16 mouse cellular contexts compared by ENCODE assay signal in the genomic region with DNA sequence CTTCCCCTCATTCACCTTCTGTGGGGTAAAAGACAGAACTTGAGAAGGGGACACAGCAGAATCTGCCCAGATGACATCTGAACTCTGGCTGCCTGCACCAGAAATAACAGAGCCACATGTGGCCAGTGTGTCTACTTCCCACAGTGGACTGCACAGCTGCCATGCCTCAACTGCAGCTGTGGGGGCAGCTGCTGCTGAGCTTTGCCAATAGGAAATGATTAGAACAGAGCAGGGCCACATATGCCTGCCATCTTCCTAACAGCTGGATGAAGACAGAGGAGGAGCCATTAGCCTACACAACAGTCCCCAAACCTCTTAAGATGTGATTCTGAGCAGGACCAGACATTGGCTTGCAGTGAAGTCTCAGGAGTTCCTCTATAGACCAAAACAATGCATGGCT.
DNase-seq lines count a peak whose midpoint lies in the region; ATAC-seq and TF ChIP-seq lines count a peak whose summit lies in the region.
"Had no signal": no experiment of that assay in that cellular context is flagged by ENCODE, and none has a peak within 500 bp of the region (broad histone marks: within the 10 kb centered on the region; RNA-seq: fewer than 3 reads in every experiment).

No protein-coding gene starts in this region.

- ATAC-seq in lung, embryonic 15.5 days (ENCODE audit: borderline replicate concordance, extremely low read depth, low FRiP score, low TSS enrichment), result peak; percentile 95
- ATAC-seq: midbrain, embryonic 15.5 days had no signal

- no peaks in the 10 kb centered on the region for H3K79me2 ChIP-seq in C2C12 (ENCODE audit: control insufficient read depth, insufficient read depth)

- TF ChIP-seq CTCF in C2C12 (IDR thresholded peaks at IDR 0.05; ENCODE audit: control insufficient read depth, insufficient read depth, insufficient read length), result no peak

- H3K4me3 ChIP-seq in heart, embryonic 10.5 days, result no peak overlapping the region
- H3K4me3 ChIP-seq in C2C12 (ENCODE audit: insufficient read depth, poor library complexity, severe bottlenecking), result no peak overlapping the region
- H3K4me3 ChIP-seq in lung, embryonic 15.5 days, result no peak overlapping the region
- H3K4me3 ChIP-seq: forebrain, embryonic 12.5 days; hindbrain, embryonic 12.5 days; liver, embryonic 15.5 days; midbrain, embryonic 15.5 days; stomach, embryonic 15.5 days had no signal

- peaks cover 66% of the 10 kb centered on the region for H3K36me3 ChIP-seq in heart, embryonic 10.5 days
- peaks cover 43% of the 10 kb centered on the region for H3K36me3 ChIP-seq in C2C12 (ENCODE audit: control insufficient read depth, insufficient read depth)
- H3K36me3 ChIP-seq in lung, embryonic 15.5 days, result peaks cover 51% of the 10 kb centered on the region

- H3K9ac ChIP-seq in lung, embryonic 15.5 days, result no peak overlapping the region
- H3K9ac ChIP-seq: forebrain, embryonic 12.5 days; hindbrain, embryonic 12.5 days; liver, embryonic 15.5 days; midbrain, embryonic 15.5 days; stomach, embryonic 15.5 days had no signal

- no peaks in the 10 kb centered on the region for H3K27me3 ChIP-seq in heart, embryonic 10.5 days (ENCODE audit: insufficient read depth, poor library complexity, severe bottlenecking)
- H3K27me3 ChIP-seq in C2C12 (ENCODE audit: control insufficient read depth, insufficient read depth, insufficient read length), result no peaks in the 10 kb centered on the region
- no peaks in the 10 kb centered on the region for H3K27me3 ChIP-seq in lung, embryonic 15.5 days
- H3K27me3 ChIP-seq: forebrain, embryonic 12.5 days; hindbrain, embryonic 12.5 days; liver, embryonic 15.5 days; midbrain, embryonic 15.5 days; stomach, embryonic 15.5 days had no signal

- H3K79me3 ChIP-seq in C2C12 (ENCODE audit: low read depth), result no peaks in the 10 kb centered on the region

- no peaks in the 10 kb centered on the region for H3K9me3 ChIP-seq in heart, embryonic 10.5 days
- no peaks in the 10 kb centered on the region for H3K9me3 ChIP-seq in lung, embryonic 15.5 days
- H3K9me3 ChIP-seq: forebrain, embryonic 12.5 days; hindbrain, embryonic 12.5 days; liver, embryonic 15.5 days; midbrain, embryonic 15.5 days; stomach, embryonic 15.5 days had no signal

- no peak overlapping the region for H3ac ChIP-seq in C2C12 (ENCODE audit: control insufficient read depth, insufficient read length, low read depth)

- DNase-seq in heart, adult 18-20 months, result peak; percentile 50 to 73
- DNase-seq in heart, embryonic 10.5 days (ENCODE audit: low spot score), result no peak
- peak; percentile 70 to 73 for DNase-seq in heart, postnatal 10 days
- DNase-seq in cerebellum, postnatal 36 days, result no peak
- DNase-seq in left cerebral cortex, adult 18-20 months (ENCODE audit: low spot score in 2 of 2), result no peak
- no peak for DNase-seq in adrenal gland, adult (ENCODE audit: inconsistent age in 2 of 2, low spot score in 1 of 2)
- DNase-seq: adrenal gland, postnatal 14 days; gastrocnemius, postnatal 14 days; thymus, postnatal 36 days had no signal

- intact Hi-C loops in heart, postnatal 10 days (cut with DNase I), result no loop called here

- H3K4me1 ChIP-seq in heart, embryonic 10.5 days, result 0 out of 2 replicates have a peak, but pooled peaks cover 5% of the 10 kb centered on the region
- 0 out of 2 replicates have a peak, but pooled peaks cover 9% of the 10 kb centered on the region for H3K4me1 ChIP-seq in lung, embryonic 15.5 days
- H3K4me1 ChIP-seq: forebrain, embryonic 12.5 days; hindbrain, embryonic 12.5 days; liver, embryonic 15.5 days; midbrain, embryonic 15.5 days; stomach, embryonic 15.5 days had no signal

- H3K4me2 ChIP-seq in lung, embryonic 15.5 days, result no peak overlapping the region
- H3K4me2 ChIP-seq: forebrain, embryonic 12.5 days; hindbrain, embryonic 12.5 days; liver, embryonic 15.5 days; midbrain, embryonic 15.5 days; stomach, embryonic 15.5 days had no signal

- no peak overlapping the region for H3K27ac ChIP-seq in heart, embryonic 10.5 days
- H3K27ac ChIP-seq in lung, embryonic 15.5 days, result peak overlapping the region; percentile 66
- H3K27ac ChIP-seq: forebrain, embryonic 12.5 days; hindbrain, embryonic 12.5 days; liver, embryonic 15.5 days; midbrain, embryonic 15.5 days had no signal

TF ChIP-seq in C2C12, 6 proteins besides CTCF, POLR2A, EP300 and RAD21:
- peak; percentile 88 for TF ChIP-seq MYOD1 (IDR thresholded peaks at IDR 0.05; ENCODE audit: control insufficient read depth, insufficient read length, low read depth)
- TF ChIP-seq MYOG (IDR thresholded peaks at IDR 0.05; ENCODE audit: control insufficient read depth, extremely low read depth, insufficient read length), result no peak
- TF ChIP-seq MAX (IDR thresholded peaks at IDR 0.05), result peak; percentile 23

Comparison
In these comparisons a context has a peak if more than half of its experiments do, and no peak if none do; other contexts are left out.
1. DNase-seq: peak in heart, adult 18-20 months (2 of 2) and heart, postnatal 10 days (2 of 2); none in heart, embryonic 10.5 days (single experiment), cerebellum, postnatal 36 days (0 of 2), left cerebral cortex, adult 18-20 months (0 of 2) and adrenal gland, adult (0 of 2).